Mouse (Mus musculus): ENCODE results near the gene Hbs1l.

GRCm38 (mm10) chr10:21304672-21305632 is 9.2 kb downstream of the Hbs1l start:
- TF ChIP-seq CTCF (IDR thresholded peaks at IDR 0.05; ENCODE audit: low read depth, low read length) (no peak), POLR2A (IDR thresholded peaks at IDR 0.05; ENCODE audit: extremely low read depth, insufficient read depth, low read length) (no peak)

Measured in liver, adult 2 months (tissue).